Mouse (Mus musculus) ES-E14 (cell line): ENCODE measurements around the gene Pus10. TPM values are rescaled to one million over a fixed set of nuclear protein-coding genes. Genes with fewer than 3 reads are reported as not detected.

Experiments used
- DNase-seq: peaks from one replicate; pipeline ENCODE4 v3.0.0-alpha.2; 2013; ENCODE audit warnings: low read depth, low spot score
- H3K27ac ChIP-seq: 2 replicates; pipeline ENCODE4 v1.5.1; 2012; ENCODE audit warnings: low read depth, mild to moderate bottlenecking, low read length, moderate library complexity, mixed read lengths; ENCODE audit not compliant: poor library complexity, insufficient read depth, severe bottlenecking
- H3K36me3 ChIP-seq: 2 replicates; pipeline ENCODE4 v1.6.1; 2012; ENCODE audit warnings: mild to moderate bottlenecking, low read length, moderate library complexity, mixed read lengths; ENCODE audit not compliant: control insufficient read depth, poor library complexity, insufficient read depth, severe bottlenecking
- H3K4me1 ChIP-seq, 2 experiments: fragments of 150-350 bp in 1 of 2; sonication (generic) in 1 of 2; 2 replicates each; pipeline ENCODE4 v1.6.1; 2012; ENCODE audit warnings: low read length in 2 of 2, mild to moderate bottlenecking in 1 of 2, mixed read lengths in 1 of 2; ENCODE audit not compliant: control insufficient read depth in 2 of 2, insufficient read depth in 2 of 2, poor library complexity in 1 of 2
- H3K4me3 ChIP-seq, 2 experiments: fragments of 150-350 bp in 1 of 2; sonication (generic) in 1 of 2; 2 replicates each; pipeline ENCODE4 v1.5.1; 2012; ENCODE audit warnings: low read length in 2 of 2, low read depth in 1 of 2, mild to moderate bottlenecking in 1 of 2, mixed read lengths in 1 of 2; ENCODE audit not compliant: insufficient read depth in 1 of 2, poor library complexity in 1 of 2, severe bottlenecking in 1 of 2
- H3K9ac ChIP-seq: 2 replicates; pipeline ENCODE4 v1.6.1; 2012; ENCODE audit warnings: low read depth, mild to moderate bottlenecking, low read length, mixed read lengths; ENCODE audit not compliant: poor library complexity, insufficient read depth, severe bottlenecking
- H3K9me3 ChIP-seq: fragments of 150-350 bp; sonication (generic); 2 replicates; pipeline ENCODE4 v1.6.1; 2012; ENCODE audit warnings: low read depth, mild to moderate bottlenecking, low read length; ENCODE audit not compliant: control insufficient read depth, insufficient read depth
- CHD2 ChIP-seq: IDR thresholded peaks from 2 replicates; pipeline ENCODE4 v1.6.1; 2014; ENCODE audit warnings: mild to moderate bottlenecking, low read depth, low read length, inconsistent platforms
- HCFC1 ChIP-seq: IDR thresholded peaks from 2 replicates; pipeline ENCODE4 v1.6.1; 2012; ENCODE audit warnings: low read length, inconsistent platforms, borderline replicate concordance; ENCODE audit not compliant: insufficient read depth
- MAFK ChIP-seq: IDR thresholded peaks from 2 replicates; pipeline ENCODE4 v1.6.1; 2014; ENCODE audit warnings: mild to moderate bottlenecking, low read depth, low read length, inconsistent platforms; ENCODE audit not compliant: insufficient read depth
- ZC3H11A ChIP-seq: IDR thresholded peaks from 2 replicates; pipeline ENCODE4 v1.6.1; 2012; ENCODE audit warnings: low read depth, mild to moderate bottlenecking, inconsistent platforms, low read length, borderline replicate concordance
- ZNF384 ChIP-seq: IDR thresholded peaks from 2 replicates; pipeline ENCODE4 v1.6.1; 2012; ENCODE audit warnings: low read depth, low read length, inconsistent platforms
- in situ Hi-C, 2 experiments: fragments of 600-800 bp; cut with MboI; formaldehyde crosslinking; loops; one replicate each; pipeline ENCODE4 v1.15.1; 2025; ENCODE audit warnings: low sequenced_read_pairs in 2 of 2, inconsistent platforms in 1 of 2; ENCODE audit not compliant: unreplicated experiment in 2 of 2
- total RNA-seq: library from RNA; depleted of rRNA; stranded (reverse); fragments of 300-350 nt; gene quantifications from 2 replicates; pipeline ENCODE4 v1.2.3, GENCODE M21; 2012; rRNA removed

Pus10 gene
- 22.7 and 28.8 TPM in 2 replicates for total RNA-seq

GRCm38 (mm10) chr11:23665311-23665786, at the start of gene Pus10:
Gene Pus10 (plus strand): TSS chr11:23665674.
- Histone ChIP-seq H3K4me3 (peak within 1 kb of the TSS; percentile 92 to 97), H3K4me1 (peaks cover 2 to 5% of the 10 kb centered on the region in 2 experiments), H3K27ac (peak within 1 kb of the TSS; percentile 89), H3K9me3 (no peaks in the 10 kb centered on the region), H3K36me3 (peaks cover 2% of the 10 kb centered on the region; the same call in 1 of the 2 replicates), H3K9ac (peak within 1 kb of the TSS; percentile 86)
- TF ChIP-seq CHD2 (no peak), MAFK (no peak), ZNF384 (no peak), HCFC1 (no peak), ZC3H11A (no peak)
- DNase-seq, result no peak
- in situ Hi-C loops, result no loop called here

- in situ Hi-C loops, result no loop called here
These were observed 46.5 kb upstream of the Pus10 start for GRCm38 (mm10) chr11:23618995-23619394.

DNA sequence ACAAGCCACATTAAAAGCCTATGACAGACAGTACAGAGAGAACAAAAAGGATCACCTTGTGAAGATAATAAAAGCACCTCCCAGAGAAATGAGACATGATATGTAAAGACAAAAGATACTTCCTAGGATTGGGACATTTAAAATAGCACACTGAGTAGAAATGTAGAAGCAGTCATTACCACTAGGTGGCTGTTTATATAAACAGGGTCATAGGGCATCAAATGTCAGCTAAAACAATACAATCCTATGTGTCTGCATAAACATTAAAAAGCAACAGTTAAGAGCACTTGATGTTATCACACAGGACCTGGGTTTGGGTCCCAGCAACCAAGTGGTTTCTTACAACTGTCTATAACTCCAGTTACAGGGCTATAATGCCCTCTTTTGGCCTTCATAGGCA, 34.8 kb upstream of the Pus10 start:
- no peak for DNase-seq
- H3K9ac ChIP-seq, result no peak overlapping the region
- no peak overlapping the region for H3K4me3 ChIP-seq
- no peak overlapping the region for H3K27ac ChIP-seq
- no peaks in the 10 kb centered on the region for H3K36me3 ChIP-seq
- in situ Hi-C loops, result no loop called here
- no peaks in the 10 kb centered on the region for H3K4me1 ChIP-seq
- TF ChIP-seq ZNF384, result no peak
- no peak for TF ChIP-seq HCFC1
- no peak for TF ChIP-seq CHD2
- no peak for TF ChIP-seq ZC3H11A
- H3K9me3 ChIP-seq, result no peaks in the 10 kb centered on the region

More at GRCm38 (mm10) chr11:23618995-23619394, 46.5 kb upstream of the Pus10 start:
- Histone ChIP-seq H3K4me3 (no peak overlapping the region), H3K9me3 (no peaks in the 10 kb centered on the region), H3K36me3 (no peaks in the 10 kb centered on the region), H3K4me1 (no peaks in the 10 kb centered on the region), H3K27ac (no peak overlapping the region), H3K9ac (no peak overlapping the region)
- no peak for DNase-seq
- TF ChIP-seq HCFC1 (no peak), ZC3H11A (no peak), MAFK (no peak), ZNF384 (no peak), CHD2 (no peak)

GRCm38 (mm10) chr11:23632945-23633878, 32.3 kb upstream of the Pus10 start, which contains the start of gene 0610010F05Rik:
Gene 0610010F05Rik (minus strand): TSS chr11:23633639.
- H3K4me3 ChIP-seq, result peak within 1 kb of the TSS; percentile 92 to 95
- in situ Hi-C loops, result no loop called here

More at GRCm38 (mm10) chr11:23632945-23633878, 32.3 kb upstream of the Pus10 start, which contains the start of gene 0610010F05Rik:
- Histone ChIP-seq H3K27ac (no peak within 1 kb of the TSS), H3K4me1 (no peaks in the 10 kb centered on the region), H3K36me3 (no peaks in the 10 kb centered on the region; the same call in 1 of the 2 replicates), H3K9ac (peak within 1 kb of the TSS; percentile 87), H3K9me3 (no peaks in the 10 kb centered on the region)
- TF ChIP-seq MAFK (no peak), ZNF384 (no peak), CHD2 (peak; percentile 66; the same call in 1 of the 2 replicates), ZC3H11A (no peak), HCFC1 (peak; percentile 58; the same call in 1 of the 2 replicates)
- peak; percentile 78 for DNase-seq
